Mouse (Mus musculus) cortical plate, adult 2 months (tissue): Measurements from ENCODE around the gene Med10. TPM values are rescaled to one million over a fixed set of nuclear protein-coding genes. Genes with fewer than 3 reads are reported as not detected.

Experiments used
- H3K27ac ChIP-seq: fragments of 200-500 bp; 2 replicates; pipeline ENCODE4 v1.5.1; 2012; ENCODE audit warnings: low read length, control low read depth, inconsistent platforms; ENCODE audit not compliant: insufficient read depth
- H3K4me1 ChIP-seq: fragments of 200-500 bp; 2 replicates; pipeline ENCODE4 v1.6.1; 2011; ENCODE audit warnings: low read length; ENCODE audit not compliant: control insufficient read depth, insufficient read depth
- H3K4me3 ChIP-seq: fragments of 200-500 bp; 2 replicates; pipeline ENCODE4 v1.5.1; 2011; ENCODE audit warnings: mild to moderate bottlenecking, low read length, control low read depth; ENCODE audit not compliant: insufficient read depth
- CTCF ChIP-seq: fragments of 200-500 bp; IDR thresholded peaks from 2 replicates; pipeline ENCODE4 v1.5.1; 2011; ENCODE audit warnings: mild to moderate bottlenecking, control low read depth, low read length; ENCODE audit not compliant: insufficient read depth; ENCODE audit errors: extremely low read depth
- POLR2A ChIP-seq: fragments of 200-500 bp; IDR thresholded peaks from 2 replicates; pipeline ENCODE4 v1.6.1; 2011; ENCODE audit warnings: mild to moderate bottlenecking, low read length, control low read depth; ENCODE audit not compliant: insufficient read depth; ENCODE audit errors: extremely low read depth
- polyA plus RNA-seq: library from polyadenylated mRNA; depleted of rRNA; stranded (reverse); fragments of >200 nt; gene quantifications from 2 replicates; pipeline ENCODE4 v1.2.3, GENCODE M21; 2012; rRNA removed

Gene Med10
- polyA plus RNA-seq, 1 experiment: 50.3 TPM

DNA sequence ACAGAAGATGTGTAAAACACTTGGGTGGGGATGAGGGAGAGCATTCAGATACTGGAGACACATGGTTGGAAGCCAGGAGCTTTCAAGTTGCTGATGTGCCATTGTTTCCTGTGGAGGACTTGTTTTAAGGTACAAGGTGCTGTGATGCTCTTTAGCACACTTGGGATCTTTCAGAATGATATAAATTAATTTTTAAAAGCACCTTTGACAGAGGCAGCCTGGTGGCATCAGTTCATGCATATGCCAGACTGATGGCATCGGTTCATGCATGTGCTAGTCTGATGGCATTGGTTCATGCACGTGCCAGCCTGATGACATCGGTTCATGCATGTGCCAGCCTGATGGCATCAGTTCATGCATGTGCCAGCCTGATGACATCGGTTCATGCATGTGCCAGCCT is 60.1 kb downstream of the Med10 start:
- no peak overlapping the region for H3K27ac ChIP-seq
- TF ChIP-seq POLR2A: no peak

DNA sequence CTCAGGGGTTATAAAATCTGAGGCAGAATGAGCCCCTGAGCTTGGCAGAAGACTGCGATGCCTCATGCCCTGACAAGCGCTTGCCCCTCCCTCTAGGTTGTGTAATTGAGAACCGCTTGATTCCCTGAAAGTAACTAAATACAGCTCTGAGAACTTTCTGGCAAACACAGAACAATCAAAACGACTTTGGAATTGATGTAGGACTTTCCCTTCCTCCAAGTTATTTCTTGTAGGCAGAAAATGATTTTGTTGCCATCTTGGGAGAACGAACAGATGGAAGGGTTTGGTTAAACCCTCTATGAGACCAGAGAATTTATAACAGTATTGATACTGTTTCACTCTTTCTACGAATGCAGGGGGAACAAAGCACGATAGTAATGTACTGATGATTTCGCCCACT is 62.7 kb downstream of the Med10 start:
- H3K4me3 ChIP-seq: no peak overlapping the region
- no peak for TF ChIP-seq CTCF
- no peak for TF ChIP-seq POLR2A

More for the DNA sequence above, 60.1 kb downstream of the Med10 start:
- Histone ChIP-seq H3K4me3 (no peak overlapping the region), H3K4me1 (no peaks in the 10 kb centered on the region)

More for the DNA sequence above, 62.7 kb downstream of the Med10 start:
- H3K4me1 ChIP-seq: 0 out of 2 replicates have a peak, but pooled peaks cover 1% of the 10 kb centered on the region
- H3K27ac ChIP-seq: no peak overlapping the region

Other genes starting within 250 kb of the Med10 start
- 14.1 and 14.7 TPM in 2 replicates for gene Srd5a1, start 191.0 kb upstream of the Med10 start, polyA plus RNA-seq
- gene Ube2ql1, start 62.5 kb upstream of the Med10 start, polyA plus RNA-seq: 151 TPM in 2 replicates